Mouse (Mus musculus) liver, postnatal 0 days (tissue): ENCODE results near the gene Oxnad1. TPM values are rescaled to one million over a fixed set of nuclear protein-coding genes. Genes with fewer than 3 reads are reported as not detected.
A peak's percentile ranks its signal among the peaks of the same experiment; 100 is the strongest.

Source experiments
- ATAC-seq: fragments of 200-750 bp; cut with Nextera tagmentation; 2 replicates; pipeline ENCODE4 v1.8.0; 2017; ENCODE audit warnings: mild to moderate bottlenecking, moderate library complexity
- DNase-seq: peaks from one replicate; pipeline ENCODE4 v3.0.0-alpha.2; 2016
- H3K27ac ChIP-seq: fragments of 300-500 bp; sonication (generic); 2 replicates; pipeline ENCODE4 v1.5.1; 2014; ENCODE audit warnings: antibody characterized with exemption, moderate library complexity, mild to moderate bottlenecking, low read depth
- H3K27me3 ChIP-seq: fragments of 300-500 bp; sonication (generic); 2 replicates; pipeline ENCODE4 v1.6.1; 2014; ENCODE audit warnings: low read length, control low read depth, mixed read lengths; ENCODE audit not compliant: insufficient read depth
- H3K36me3 ChIP-seq: fragments of 300-500 bp; sonication (generic); replicated peaks from 2 replicates; pipeline ENCODE4 v1.6.1; 2014; ENCODE audit warnings: mild to moderate bottlenecking, control low read depth, low read length, moderate library complexity, mixed read lengths; ENCODE audit not compliant: insufficient read depth
- H3K4me1 ChIP-seq: fragments of 300-500 bp; sonication (generic); 2 replicates; pipeline ENCODE4 v1.6.1; 2014; ENCODE audit warnings: antibody characterized with exemption, mild to moderate bottlenecking, control low read depth; ENCODE audit not compliant: insufficient read depth
- H3K4me2 ChIP-seq: fragments of 300-500 bp; sonication (generic); 2 replicates; pipeline ENCODE4 v1.6.1; 2014; ENCODE audit warnings: low read depth, mild to moderate bottlenecking, low read length, moderate library complexity, mixed read lengths
- H3K4me3 ChIP-seq: fragments of 300-500 bp; sonication (generic); 2 replicates; pipeline ENCODE4 v1.5.1; 2014; ENCODE audit warnings: low read depth, low read length
- H3K9ac ChIP-seq: fragments of 300-500 bp; sonication (generic); replicated peaks from 2 replicates; pipeline ENCODE4 v1.6.1; 2014; ENCODE audit warnings: mild to moderate bottlenecking, moderate library complexity
- H3K9me3 ChIP-seq: fragments of 300-500 bp; sonication (generic); 2 replicates; pipeline ENCODE4 v1.6.1; 2016; ENCODE audit warnings: mild to moderate bottlenecking, control low read depth, low read length, mixed read lengths
- CTCF ChIP-seq: sonication (generic); IDR thresholded peaks from 2 replicates; pipeline ENCODE4 v1.5.1; 2016; ENCODE audit warnings: antibody characterized with exemption, low read depth
- EP300 ChIP-seq: IDR thresholded peaks from 2 replicates; pipeline ENCODE4 v1.6.1; 2016; ENCODE audit warnings: antibody characterized with exemption, low read depth, mild to moderate bottlenecking
- WGBS: fragments of 180-500 bp; shearing (Covaris S2); extraction: QIAGEN DNeasy Blood & Tissue Kit; methylation state at CpG from one replicate; pipeline ENCODE4 v1.1.7; 2014; ENCODE audit not compliant: insufficient replicate concordance; 5-methylcytosine and 5-hydroxymethylcytosine counted together
- polyA plus RNA-seq: library from polyadenylated mRNA; unstranded; fragments of >200 nt; fragmentation: Nextera tagmentation; extraction: Ambion mirVana; gene quantifications from 2 replicates; pipeline ENCODE4 v1.2.1, GENCODE M21; 2015

Oxnad1 gene
- 13.5 and 14.3 TPM in 2 replicates for polyA plus RNA-seq

DNA sequence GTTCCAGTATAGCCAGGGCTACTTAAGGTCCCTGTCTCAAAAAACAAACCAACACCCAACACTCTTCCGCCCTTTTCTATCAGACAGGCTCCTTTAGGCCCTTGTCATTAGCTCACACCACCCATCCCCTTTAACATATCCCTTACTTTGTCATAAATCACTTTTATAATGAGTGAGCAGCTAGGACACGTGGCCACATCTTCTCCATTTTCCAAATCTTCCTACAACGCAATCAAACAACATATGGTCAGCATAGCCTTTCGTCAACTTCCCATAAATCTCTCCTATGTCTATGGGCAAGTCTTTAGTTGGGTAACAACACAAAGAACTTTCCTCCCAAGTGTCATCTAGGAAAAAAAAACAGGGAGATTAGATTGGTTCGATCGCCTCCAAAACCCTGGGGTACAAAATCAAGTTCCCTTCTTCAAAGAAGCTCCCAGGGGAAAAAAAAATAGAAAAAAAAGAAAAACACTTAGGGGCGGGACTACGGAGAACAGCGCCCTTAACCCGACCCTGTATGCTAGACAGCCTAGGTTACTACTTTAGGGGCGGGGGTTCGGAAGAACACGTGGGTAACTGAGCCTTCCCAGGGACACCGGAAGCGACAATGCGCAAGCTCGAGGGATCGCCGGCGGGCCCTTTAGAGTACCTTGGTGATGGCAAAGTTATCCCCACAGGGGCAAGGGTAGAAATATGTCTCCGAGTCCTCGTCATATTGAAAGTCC lies at the start of gene Oxnad1:
Oxnad1 (plus strand) TSS at position 614 of the 725 bp plus-strand sequence.
- ATAC-seq (peak; percentile 90), DNase-seq (no peak)
- Histone ChIP-seq H3K9me3 (no peaks in the 10 kb centered on the region), H3K4me3 (peak within 1 kb of the TSS; percentile 67), H3K36me3 (peaks cover 16% of the 10 kb centered on the region), H3K27ac (peak within 1 kb of the TSS; percentile 93), H3K9ac (peak within 1 kb of the TSS; percentile 72), H3K4me1 (peaks cover 17% of the 10 kb centered on the region), H3K27me3 (no peaks in the 10 kb centered on the region), H3K4me2 (peak within 1 kb of the TSS; percentile 79)
- TF ChIP-seq CTCF (no peak), EP300 (no peak)
- WGBS, result 2% methylated on average over 22 of the region's 22 CpGs

DNA sequence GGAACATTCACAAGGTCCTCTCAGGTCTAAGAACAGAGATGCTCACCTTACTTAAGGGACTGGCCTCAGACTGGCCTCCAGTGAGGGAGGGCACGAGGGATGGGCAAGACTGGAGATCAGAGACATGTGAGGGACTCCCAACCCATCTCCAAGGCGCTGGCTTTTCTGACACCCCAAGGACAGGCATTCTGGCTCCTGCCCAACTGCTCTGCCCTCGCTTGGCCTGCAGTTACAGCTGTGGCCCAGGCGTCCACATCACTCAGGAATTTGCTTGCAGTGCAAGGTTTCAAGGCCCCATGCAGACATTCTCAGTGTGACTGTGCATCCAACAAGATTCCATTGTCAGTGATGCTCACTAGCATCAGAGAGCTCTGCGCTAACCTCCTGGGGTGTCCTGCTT lies 48.7 kb upstream of the Oxnad1 start:
- no peak overlapping the region for H3K9ac ChIP-seq
- H3K27ac ChIP-seq, result no peak overlapping the region
- no peaks in the 10 kb centered on the region for H3K36me3 ChIP-seq
- H3K4me3 ChIP-seq, result no peak overlapping the region
- no peaks in the 10 kb centered on the region for H3K9me3 ChIP-seq
- H3K4me1 ChIP-seq, result 0 out of 2 replicates have a peak, but pooled peaks cover 7% of the 10 kb centered on the region
- no peaks in the 10 kb centered on the region for H3K27me3 ChIP-seq
- WGBS, result 77% methylated on average over 5 of the region's 5 CpGs
- TF ChIP-seq EP300, result no peak
- TF ChIP-seq CTCF, result no peak
- DNase-seq (no peak), ATAC-seq (no peak)
- H3K4me2 ChIP-seq, result no peak overlapping the region

DNA sequence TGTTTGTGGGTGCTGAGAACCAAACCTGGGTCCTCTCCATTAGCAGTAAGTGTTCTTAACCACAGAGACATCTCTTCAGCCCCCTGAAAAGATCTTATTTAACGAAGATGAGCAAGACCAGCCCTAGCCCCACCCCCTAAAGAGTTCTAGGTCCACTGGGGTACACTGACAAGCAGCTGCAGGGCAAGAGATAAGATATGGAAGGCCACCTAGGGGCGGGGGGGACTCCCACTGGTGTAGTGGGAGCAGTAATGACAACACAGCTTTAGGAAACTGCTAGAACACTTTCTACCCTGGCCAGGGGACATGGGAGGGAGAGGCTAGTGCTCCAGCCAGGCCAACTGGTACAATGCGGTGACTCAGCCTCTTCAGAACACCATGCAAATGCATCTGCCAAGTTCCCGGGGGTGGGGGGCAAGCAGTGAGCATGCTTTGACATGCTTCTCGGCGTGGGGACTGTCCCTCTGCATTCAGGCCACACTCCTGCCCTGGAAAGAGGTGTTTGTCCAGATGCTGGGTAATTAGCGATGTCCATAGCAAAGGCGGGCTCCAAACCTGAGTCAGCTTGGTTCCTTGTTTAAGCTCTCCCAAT lies 47.4 kb upstream of the Oxnad1 start:
- Histone ChIP-seq H3K9me3 (no peaks in the 10 kb centered on the region), H3K4me3 (no peak overlapping the region), H3K27me3 (no peaks in the 10 kb centered on the region), H3K36me3 (no peaks in the 10 kb centered on the region), H3K27ac (no peak overlapping the region), H3K4me2 (0 out of 2 replicates have a peak overlapping the region, but pooled peaks have one; percentile 26), H3K4me1 (0 out of 2 replicates have a peak, but pooled peaks cover 7% of the 10 kb centered on the region), H3K9ac (no peak overlapping the region)
- ATAC-seq (peak; percentile 77), DNase-seq (peak; percentile 28)
- peak; percentile 86 for TF ChIP-seq EP300
- TF ChIP-seq CTCF, result no peak
- WGBS, result 66% methylated on average over 8 of the region's 8 CpGs

DNA sequence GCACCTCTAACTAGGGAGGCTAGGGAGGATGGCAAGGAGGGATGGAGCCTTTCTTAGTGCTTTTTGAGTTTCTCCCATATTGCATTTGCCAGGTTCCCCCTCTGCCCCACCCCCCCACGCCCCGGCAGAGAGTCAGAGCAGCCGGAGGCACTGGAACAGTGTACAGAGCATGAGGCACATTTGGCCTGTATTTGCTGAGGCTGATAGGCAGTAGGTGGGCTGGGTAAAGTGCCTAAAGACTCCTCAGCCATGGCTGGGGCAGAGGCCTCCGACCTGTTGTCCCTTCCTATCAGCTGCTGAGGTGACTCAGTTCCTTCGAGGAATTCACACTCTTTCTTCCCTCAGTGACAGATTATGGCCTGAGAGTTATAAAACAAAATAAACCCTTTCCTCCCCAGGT lies 43.1 kb upstream of the Oxnad1 start:
- no peak for ATAC-seq
- WGBS, result 46% methylated on average over 5 of the region's 5 CpGs

DNA sequence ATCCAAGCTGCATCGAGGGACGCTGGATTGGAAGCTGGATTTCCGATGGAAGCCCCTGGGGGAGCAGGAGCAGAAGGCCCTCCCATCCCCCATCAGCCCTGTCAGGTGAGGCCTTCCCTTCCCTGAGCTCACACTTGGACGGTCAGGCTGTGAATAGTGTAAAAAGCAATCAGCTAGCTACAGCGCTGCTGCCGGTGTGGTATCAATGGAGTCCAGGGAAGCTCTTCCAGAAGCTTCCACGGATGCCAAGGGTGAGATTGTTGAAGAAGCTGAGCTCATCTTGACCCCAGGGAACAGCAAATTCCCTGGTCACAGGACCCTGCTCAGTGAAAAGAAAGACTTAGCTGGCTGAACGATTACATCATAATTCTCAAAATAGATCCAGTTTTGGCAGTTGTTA lies 38.8 kb upstream of the Oxnad1 start:
- H3K36me3 ChIP-seq, result no peaks in the 10 kb centered on the region
- TF ChIP-seq CTCF, result no peak
- TF ChIP-seq EP300, result no peak
- no peak for DNase-seq
- H3K4me1 ChIP-seq, result no peaks in the 10 kb centered on the region
- no peak for ATAC-seq
- no peaks in the 10 kb centered on the region for H3K27me3 ChIP-seq
- no peak overlapping the region for H3K4me3 ChIP-seq
- H3K9me3 ChIP-seq, result no peaks in the 10 kb centered on the region
- H3K9ac ChIP-seq, result no peak overlapping the region
- H3K27ac ChIP-seq, result no peak overlapping the region
- no peak overlapping the region for H3K4me2 ChIP-seq
- 81% methylated on average over 8 of the region's 8 CpGs for WGBS

More for the DNA sequence above, 43.1 kb upstream of the Oxnad1 start:
- H3K4me3 ChIP-seq, result no peak overlapping the region
- no peak overlapping the region for H3K27ac ChIP-seq
- TF ChIP-seq CTCF (no peak), EP300 (no peak)
- no peaks in the 10 kb centered on the region for H3K9me3 ChIP-seq
- H3K4me1 ChIP-seq, result 0 out of 2 replicates have a peak, but pooled peaks cover 7% of the 10 kb centered on the region
- H3K27me3 ChIP-seq, result no peaks in the 10 kb centered on the region
- no peaks in the 10 kb centered on the region for H3K36me3 ChIP-seq
- no peak overlapping the region for H3K4me2 ChIP-seq
- DNase-seq, result no peak
- no peak overlapping the region for H3K9ac ChIP-seq

DNA sequence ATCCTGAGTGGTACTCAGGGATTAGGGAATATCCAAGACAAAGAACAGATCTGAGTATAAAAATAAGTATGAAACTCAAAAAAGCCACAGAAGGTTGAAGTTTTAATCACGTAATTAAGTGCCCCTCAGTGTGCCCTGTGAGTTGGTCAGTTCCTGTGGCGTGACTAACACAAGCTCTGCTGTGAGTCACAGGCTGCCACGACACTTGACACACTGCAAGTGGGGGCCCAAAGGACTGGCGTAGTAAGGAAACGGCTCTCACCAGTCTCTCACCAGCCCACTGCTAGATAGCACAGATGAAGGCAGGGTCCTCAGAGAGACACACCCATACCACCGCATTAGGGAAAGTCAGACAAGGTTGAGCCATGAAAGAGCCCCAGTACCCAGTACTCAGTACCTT lies 35.0 kb upstream of the Oxnad1 start:
- no peak overlapping the region for H3K4me2 ChIP-seq
- H3K4me3 ChIP-seq, result no peak overlapping the region
- no peak overlapping the region for H3K9ac ChIP-seq
- no peak overlapping the region for H3K27ac ChIP-seq
- H3K4me1 ChIP-seq, result no peaks in the 10 kb centered on the region
- WGBS, result 63% methylated on average over 6 of the region's 6 CpGs
- H3K9me3 ChIP-seq, result no peaks in the 10 kb centered on the region
- no peak for TF ChIP-seq EP300
- TF ChIP-seq CTCF, result no peak
- ATAC-seq (no peak), DNase-seq (no peak)
- no peaks in the 10 kb centered on the region for H3K36me3 ChIP-seq
- no peaks in the 10 kb centered on the region for H3K27me3 ChIP-seq
